Mouse (Mus musculus) embryonic facial prominence, embryonic 14.5 days (tissue): ENCODE results near the gene Pde4c. TPM values are rescaled to one million over a fixed set of nuclear protein-coding genes. Genes with fewer than 3 reads are reported as not detected.

Experiments
- ATAC-seq: fragments of 200-750 bp; cut with Nextera tagmentation; 2 replicates; pipeline ENCODE4 v1.8.0; 2017; ENCODE audit warnings: low read depth, moderate number of reproducible peaks, moderate TSS enrichment
- DNase-seq: peaks from one replicate; pipeline ENCODE4 v3.0.0-alpha.2; 2015; ENCODE audit warnings: low spot score
- H3K27ac ChIP-seq: fragments of 300-500 bp; sonication (generic); replicated peaks from 2 replicates; pipeline ENCODE4 v1.5.1; 2014; ENCODE audit warnings: low read depth, mild to moderate bottlenecking, low read length, moderate library complexity
- H3K27me3 ChIP-seq: fragments of 300-500 bp; sonication (generic); replicated peaks from 2 replicates; pipeline ENCODE4 v1.6.1; 2014; ENCODE audit warnings: low read length; ENCODE audit not compliant: control insufficient read depth, insufficient read depth
- H3K36me3 ChIP-seq: fragments of 300-500 bp; sonication (generic); 2 replicates; pipeline ENCODE4 v1.6.1; 2014; ENCODE audit warnings: low read length, mixed read lengths; ENCODE audit not compliant: control insufficient read depth, insufficient read depth
- H3K4me1 ChIP-seq: fragments of 300-500 bp; sonication (generic); 2 replicates; pipeline ENCODE4 v1.6.1; 2014; ENCODE audit warnings: antibody characterized with exemption, low read length; ENCODE audit not compliant: control insufficient read depth, insufficient read depth
- H3K4me2 ChIP-seq: fragments of 300-500 bp; sonication (generic); 2 replicates; pipeline ENCODE4 v1.6.1; 2014; ENCODE audit warnings: low read depth, mild to moderate bottlenecking, low read length, moderate library complexity, mixed read lengths
- H3K4me3 ChIP-seq: fragments of 300-500 bp; sonication (generic); 2 replicates; pipeline ENCODE4 v1.5.1; 2014; ENCODE audit warnings: low read depth, mild to moderate bottlenecking, low read length
- H3K9ac ChIP-seq: fragments of 300-500 bp; sonication (generic); 2 replicates; pipeline ENCODE4 v1.6.1; 2014; ENCODE audit warnings: low read depth, mild to moderate bottlenecking, low read length, moderate library complexity, mixed read lengths
- H3K9me3 ChIP-seq: fragments of 300-500 bp; sonication (generic); 2 replicates; pipeline ENCODE4 v1.6.1; 2016; ENCODE audit warnings: low read length; ENCODE audit not compliant: control insufficient read depth
- WGBS: fragments of 180-500 bp; shearing (Covaris S2); extraction: QIAGEN DNeasy Blood & Tissue Kit; methylation state at CpG from one replicate; pipeline ENCODE4 v1.1.7; 2014; 5-methylcytosine and 5-hydroxymethylcytosine counted together
- polyA plus RNA-seq: library from polyadenylated mRNA; unstranded; fragments of >200 nt; fragmentation: Nextera tagmentation; extraction: Ambion mirVana; gene quantifications from 2 replicates; pipeline ENCODE4 v1.2.1, GENCODE M21; 2014

Gene Pde4c
- polyA plus RNA-seq, 1 experiment from 2014 or later = 0.22 TPM

DNA sequence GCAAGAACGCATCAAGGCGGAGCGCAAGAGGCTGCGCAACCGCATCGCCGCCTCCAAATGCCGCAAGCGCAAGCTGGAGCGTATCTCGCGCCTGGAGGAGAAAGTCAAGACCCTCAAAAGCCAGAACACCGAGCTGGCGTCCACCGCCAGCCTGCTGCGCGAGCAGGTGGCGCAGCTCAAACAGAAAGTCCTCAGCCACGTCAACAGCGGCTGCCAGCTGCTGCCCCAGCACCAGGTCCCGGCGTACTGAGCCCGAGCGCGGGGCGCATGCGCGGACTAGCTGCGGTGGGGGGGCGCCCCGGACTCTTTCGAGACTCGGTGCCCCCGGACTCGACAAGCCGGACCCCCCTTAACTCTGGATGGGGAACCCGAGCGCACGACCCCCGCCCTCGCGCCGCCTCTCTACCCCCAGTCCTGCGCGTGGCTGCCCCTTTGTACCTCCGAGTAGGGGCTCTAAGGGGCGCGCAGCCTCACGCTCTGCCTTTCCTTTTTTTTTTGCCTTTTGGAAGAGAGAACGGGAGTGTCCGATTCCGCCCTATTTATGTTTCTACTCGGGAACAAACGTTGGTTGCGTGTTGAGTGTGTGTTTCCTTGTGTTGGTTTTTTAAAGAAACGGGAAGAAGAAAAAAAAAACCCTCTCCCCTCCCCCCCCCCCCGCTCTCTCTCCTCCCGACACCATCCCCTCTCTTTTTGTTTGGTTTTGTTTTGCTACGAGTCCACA lies 23.5 kb upstream of the Pde4c start:
- Histone ChIP-seq H3K27ac (peak overlapping the region; percentile 99), H3K4me2 (peak overlapping the region; percentile 61), H3K4me3 (peak overlapping the region; percentile 96), H3K36me3 (peaks cover 21% of the 10 kb centered on the region; the same call in 1 of the 2 replicates), H3K4me1 (peaks cover 39% of the 10 kb centered on the region), H3K9me3 (no peaks in the 10 kb centered on the region), H3K9ac (peak overlapping the region; percentile 100), H3K27me3 (no peaks in the 10 kb centered on the region)
- DNase-seq = peak; percentile 89
- no peak for ATAC-seq
- WGBS = 0% methylated on average over 44 of the region's 59 CpGs

GRCm38 (mm10) chr8:70700555-70700922 lies 23.0 kb upstream of the Pde4c start:
- WGBS = 0% methylated on average over 15 of the region's 20 CpGs

GRCm38 (mm10) chr8:70701048-70701981 lies 22.2 kb upstream of the Pde4c start:
- H3K9ac ChIP-seq = peak overlapping the region; percentile 100
- H3K4me3 ChIP-seq = peak overlapping the region; percentile 96
- peak overlapping the region; percentile 99; the same call in 1 of the 2 replicates for H3K27ac ChIP-seq
- no peaks in the 10 kb centered on the region for H3K27me3 ChIP-seq
- peak overlapping the region; percentile 61 for H3K4me2 ChIP-seq
- H3K4me1 ChIP-seq = peaks cover 26% of the 10 kb centered on the region
- H3K36me3 ChIP-seq = peaks cover 21% of the 10 kb centered on the region; the same call in 1 of the 2 replicates
- H3K9me3 ChIP-seq = no peaks in the 10 kb centered on the region
- ATAC-seq (no peak), DNase-seq (no peak)
- 50% methylated on average over 10 of the region's 10 CpGs for WGBS

More at GRCm38 (mm10) chr8:70700555-70700922, 23.0 kb upstream of the Pde4c start:
- Histone ChIP-seq H3K9me3 (no peaks in the 10 kb centered on the region), H3K27ac (peak overlapping the region; percentile 99), H3K27me3 (no peaks in the 10 kb centered on the region), H3K36me3 (peaks cover 21% of the 10 kb centered on the region; the same call in 1 of the 2 replicates), H3K9ac (peak overlapping the region; percentile 100), H3K4me3 (peak overlapping the region; percentile 96), H3K4me1 (peaks cover 34% of the 10 kb centered on the region), H3K4me2 (peak overlapping the region; percentile 61)
- DNase-seq (peak; percentile 97), ATAC-seq (peak; percentile 7)

GRCm38 (mm10) chr8:70701982-70702841 lies 21.3 kb upstream of the Pde4c start:
- H3K9me3 ChIP-seq = no peaks in the 10 kb centered on the region
- no peak overlapping the region for H3K27ac ChIP-seq
- DNase-seq (no peak), ATAC-seq (no peak)
- no peaks in the 10 kb centered on the region for H3K27me3 ChIP-seq
- no peak overlapping the region for H3K4me3 ChIP-seq
- H3K4me2 ChIP-seq = peak overlapping the region; percentile 61; the same call in 1 of the 2 replicates
- 83% methylated on average over 2 of the region's 2 CpGs for WGBS
- H3K9ac ChIP-seq = no peak overlapping the region
- H3K36me3 ChIP-seq = peaks cover 21% of the 10 kb centered on the region; the same call in 1 of the 2 replicates
- peaks cover 17% of the 10 kb centered on the region for H3K4me1 ChIP-seq

DNA sequence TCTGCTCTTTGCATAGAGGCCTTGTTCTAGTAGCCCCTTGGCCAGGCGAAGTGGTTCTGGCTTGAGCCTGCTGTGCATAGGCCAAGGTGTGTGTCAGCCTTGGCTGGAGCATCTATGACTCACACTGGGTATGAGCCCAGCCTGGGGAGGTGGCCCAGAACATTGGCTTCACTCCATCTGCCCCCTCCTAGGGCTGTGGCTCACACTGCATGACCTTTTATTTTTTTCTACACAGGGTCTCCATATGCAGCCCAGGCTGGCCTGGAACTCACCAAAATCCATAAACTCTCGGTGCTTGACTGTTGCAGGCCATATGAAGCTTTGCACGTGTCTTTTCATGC lies 20.7 kb upstream of the Pde4c start:
- no peaks in the 10 kb centered on the region for H3K27me3 ChIP-seq
- DNase-seq = no peak
- no peak for ATAC-seq
- H3K9me3 ChIP-seq = no peaks in the 10 kb centered on the region
- H3K9ac ChIP-seq = no peak overlapping the region
- no peak overlapping the region for H3K27ac ChIP-seq
- no peak overlapping the region for H3K4me2 ChIP-seq
- 81% methylated on average over 3 of the region's 3 CpGs for WGBS
- H3K36me3 ChIP-seq = peaks cover 21% of the 10 kb centered on the region; the same call in 1 of the 2 replicates
- H3K4me1 ChIP-seq = peaks cover 11% of the 10 kb centered on the region
- no peak overlapping the region for H3K4me3 ChIP-seq

GRCm38 (mm10) chr8:70703287-70703686 lies 20.2 kb upstream of the Pde4c start, which contains the start of gene Iqcn:
Gene Iqcn (plus strand): TSS chr8:70703457.
- ATAC-seq = no peak
- Histone ChIP-seq H3K9me3 (no peaks in the 10 kb centered on the region), H3K27ac (no peak within 1 kb of the TSS), H3K4me1 (peaks cover 8% of the 10 kb centered on the region; the same call in 1 of the 2 replicates), H3K36me3 (peaks cover 21% of the 10 kb centered on the region; the same call in 1 of the 2 replicates), H3K9ac (no peak within 1 kb of the TSS), H3K4me2 (0 out of 2 replicates have a peak within 1 kb of the TSS, but pooled peaks have one; percentile 61), H3K4me3 (no peak within 1 kb of the TSS), H3K27me3 (no peaks in the 10 kb centered on the region)
- WGBS = 94% methylated on average over 3 of the region's 3 CpGs
- no peak for DNase-seq

GRCm38 (mm10) chr8:70708281-70708680 lies 15.2 kb upstream of the Pde4c start:
- no peak for ATAC-seq

DNA sequence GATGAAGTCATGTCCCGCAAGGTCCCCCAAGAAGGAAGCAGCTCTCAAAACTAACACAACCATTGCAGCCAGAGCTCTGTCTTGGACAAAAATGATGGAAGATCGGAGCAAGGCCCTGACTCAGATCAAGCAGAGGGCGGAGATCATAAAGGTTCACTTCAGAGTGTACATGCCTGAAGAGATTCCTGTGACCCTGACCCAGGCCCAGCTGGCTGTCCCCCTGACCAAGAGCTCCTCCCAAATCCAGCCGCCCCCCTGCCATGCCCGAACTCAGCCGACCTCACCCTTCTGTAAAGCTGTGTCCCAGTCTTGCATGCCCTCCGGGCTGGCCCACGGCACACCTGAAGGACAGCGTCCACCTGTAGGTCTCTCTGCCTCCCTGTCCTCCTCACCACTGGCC lies 13.7 kb upstream of the Pde4c start:
- Histone ChIP-seq H3K36me3 (no peaks in the 10 kb centered on the region), H3K27ac (no peak overlapping the region), H3K4me2 (no peak overlapping the region), H3K4me3 (no peak overlapping the region), H3K9me3 (no peaks in the 10 kb centered on the region), H3K27me3 (no peaks in the 10 kb centered on the region), H3K4me1 (no peaks in the 10 kb centered on the region), H3K9ac (no peak overlapping the region)
- DNase-seq (no peak), ATAC-seq (no peak)
- WGBS = 87% methylated on average over 8 of the region's 9 CpGs

More at GRCm38 (mm10) chr8:70708281-70708680, 15.2 kb upstream of the Pde4c start:
- H3K4me1 ChIP-seq = no peaks in the 10 kb centered on the region
- no peak overlapping the region for H3K27ac ChIP-seq
- H3K27me3 ChIP-seq = no peaks in the 10 kb centered on the region
- H3K36me3 ChIP-seq = 0 out of 2 replicates have a peak, but pooled peaks cover 9% of the 10 kb centered on the region
- no peak for DNase-seq
- H3K4me2 ChIP-seq = no peak overlapping the region
- H3K9me3 ChIP-seq = no peaks in the 10 kb centered on the region
- no peak overlapping the region for H3K4me3 ChIP-seq
- WGBS = 90% methylated on average over 14 of the region's 14 CpGs
- no peak overlapping the region for H3K9ac ChIP-seq
